Mouse (Mus musculus) embryo, embryonic 10 days (tissue): ENCODE measurements around the gene Elovl6.

ENCODE experiments used
- DNase-seq: peaks from one replicate; pipeline ENCODE4 v3.0.0-alpha.2; 2015; ENCODE audit warnings: low spot score

Gene Elovl6

GRCm38 (mm10) chr3:129541456-129541855, 9.3 kb downstream of the Elovl6 start:
- no peak for DNase-seq

- no peak for DNase-seq
Measured at GRCm38 (mm10) chr3:129543376-129543775, 11.2 kb downstream of the Elovl6 start.

GRCm38 (mm10) chr3:129544217-129544616, 12.1 kb downstream of the Elovl6 start:
- no peak for DNase-seq

- no peak for DNase-seq
Measured at GRCm38 (mm10) chr3:129545228-129545627, 13.1 kb downstream of the Elovl6 start.

DNA sequence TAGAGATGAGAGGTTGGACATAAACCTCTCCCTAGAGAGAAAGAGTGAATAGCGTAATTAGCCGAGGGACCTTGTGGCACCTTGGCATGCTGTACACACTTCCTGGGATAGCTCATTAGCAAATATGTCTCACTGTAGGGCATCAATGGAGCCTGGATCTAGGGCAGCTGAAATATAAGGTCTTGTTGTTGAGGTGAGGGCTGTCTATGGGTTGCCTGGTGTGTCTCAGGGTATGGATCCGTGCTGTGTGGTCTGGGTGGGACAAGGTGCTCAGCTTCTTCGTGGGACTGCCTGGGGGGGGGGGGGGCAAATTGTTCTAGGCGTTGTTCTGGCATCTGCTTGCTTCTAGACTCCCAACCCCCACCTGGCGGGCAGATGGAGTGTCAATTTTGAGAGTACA, 13.6 kb downstream of the Elovl6 start:
- no peak for DNase-seq

- DNase-seq = no peak
Measured at GRCm38 (mm10) chr3:129547837-129548435, 15.8 kb downstream of the Elovl6 start.

- peak; percentile 49 for DNase-seq
Measured at GRCm38 (mm10) chr3:129548760-129549159, 16.6 kb downstream of the Elovl6 start.

- DNase-seq = no peak
Measured at GRCm38 (mm10) chr3:129549546-129549945, 17.4 kb downstream of the Elovl6 start.

DNA sequence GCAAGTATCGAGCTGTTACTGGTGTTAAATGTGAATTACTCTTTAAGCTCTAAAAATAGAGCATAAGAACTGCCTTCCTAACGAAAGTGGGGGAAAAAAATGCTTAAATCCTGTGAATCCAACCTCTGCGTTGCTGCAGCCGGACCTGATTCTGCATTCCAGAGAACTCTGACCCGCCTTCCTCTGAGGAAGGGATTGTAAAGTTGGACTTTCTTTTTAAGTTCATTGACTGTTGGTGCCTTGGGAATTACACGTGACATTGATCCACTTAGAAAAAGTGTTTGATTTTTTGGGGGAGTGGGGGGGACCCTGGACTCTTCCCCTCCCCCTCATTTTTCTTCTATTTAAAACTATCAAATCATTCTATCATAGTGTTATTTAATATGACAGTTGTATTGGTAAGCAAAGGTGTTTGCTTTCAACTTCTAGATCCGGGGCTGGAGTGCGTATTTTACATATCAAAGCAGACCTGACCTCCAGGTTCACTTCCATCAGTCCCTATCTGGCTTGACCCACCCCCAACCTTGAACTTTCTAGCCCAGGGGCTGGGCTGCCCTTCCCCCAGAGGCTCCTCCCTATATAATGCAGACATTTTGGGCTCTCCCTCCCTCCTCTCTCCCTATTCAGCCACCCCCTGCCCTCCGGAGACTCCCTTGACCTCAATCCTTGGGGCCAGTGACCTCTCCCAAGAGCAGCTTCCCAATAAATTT, 19.6 kb downstream of the Elovl6 start:
- no peak for DNase-seq

DNA sequence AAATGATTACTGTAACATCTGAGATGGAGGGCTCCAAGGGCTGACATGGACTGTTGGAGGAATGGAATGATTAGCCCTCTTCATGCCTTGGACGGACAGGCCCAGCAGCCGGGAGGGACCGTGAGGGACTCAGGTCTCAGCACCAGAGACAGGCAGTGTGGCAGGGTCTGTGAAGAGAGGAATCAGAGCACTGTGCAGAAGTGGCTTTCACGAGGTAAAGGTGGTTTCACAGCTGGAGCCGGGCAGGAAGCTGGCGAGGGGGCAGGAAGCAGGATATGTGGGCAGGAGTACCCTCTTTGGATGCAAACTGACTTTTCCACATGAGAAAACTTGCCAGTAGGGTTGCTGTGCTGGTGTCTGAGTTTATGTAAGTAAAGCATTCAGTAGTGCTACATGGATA, 20.2 kb downstream of the Elovl6 start:
- DNase-seq = no peak

GRCm38 (mm10) chr3:129553173-129553572, 21.0 kb downstream of the Elovl6 start:
- DNase-seq = no peak

DNA sequence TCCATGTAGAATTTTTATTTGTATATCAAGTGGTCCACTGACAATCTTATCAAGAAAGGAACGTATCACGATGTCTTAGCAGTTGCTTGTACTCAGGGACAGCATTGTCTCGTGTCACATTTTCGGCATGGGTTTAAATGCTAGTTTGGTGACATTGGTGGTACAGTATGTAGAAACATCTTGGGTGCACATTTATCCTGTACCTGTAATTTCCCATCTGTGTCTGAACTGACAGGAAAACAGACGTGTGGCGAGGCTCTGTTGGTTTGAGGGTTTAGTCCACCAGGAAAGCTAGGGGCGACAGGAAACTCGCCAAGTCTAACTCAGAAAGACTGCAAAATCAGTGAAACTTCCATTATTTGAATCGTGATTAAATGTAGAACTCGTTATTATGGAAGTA, 21.5 kb downstream of the Elovl6 start:
- DNase-seq = no peak

- no peak for DNase-seq
Measured at GRCm38 (mm10) chr3:129554436-129554835, 22.3 kb downstream of the Elovl6 start.

DNA sequence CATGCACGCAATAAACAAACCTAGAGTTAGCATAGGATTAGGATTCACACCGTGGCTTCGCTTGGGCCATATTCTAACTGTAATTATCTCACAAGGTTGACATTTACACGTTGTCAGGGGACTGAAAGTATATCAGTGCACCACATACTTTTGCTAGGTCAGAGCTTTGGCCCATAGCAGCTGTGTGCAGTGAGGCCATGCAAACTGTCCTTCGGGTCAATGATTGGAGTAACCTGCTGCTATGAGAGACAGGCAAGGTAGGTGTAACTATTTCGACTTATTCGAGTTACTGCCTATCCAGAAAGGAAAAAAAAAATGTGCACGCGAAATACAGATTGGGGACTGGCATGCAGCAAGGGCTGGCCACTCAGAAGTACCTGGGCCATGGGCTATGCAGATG, 24.9 kb downstream of the Elovl6 start:
- DNase-seq = no peak

DNA sequence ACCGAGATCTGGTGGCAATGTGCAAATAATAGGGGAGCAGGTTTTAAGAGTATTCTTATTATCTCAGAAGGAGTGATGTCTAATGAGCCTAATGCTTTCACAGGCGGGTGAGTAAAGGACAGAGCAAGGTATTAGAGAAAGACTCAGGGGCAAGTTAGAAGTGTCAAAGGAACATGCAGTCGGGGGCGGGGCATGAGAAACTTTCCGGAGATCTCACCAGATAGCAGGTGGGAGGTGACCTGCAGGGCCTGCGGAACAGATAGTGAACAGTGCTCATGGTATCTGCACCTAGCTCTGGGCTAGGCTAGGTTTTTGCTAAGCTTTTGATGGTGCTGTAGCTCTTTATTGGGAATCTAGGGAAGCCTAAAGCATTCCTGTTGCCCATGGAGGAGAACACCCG, 25.4 kb downstream of the Elovl6 start:
- DNase-seq = no peak

DNA sequence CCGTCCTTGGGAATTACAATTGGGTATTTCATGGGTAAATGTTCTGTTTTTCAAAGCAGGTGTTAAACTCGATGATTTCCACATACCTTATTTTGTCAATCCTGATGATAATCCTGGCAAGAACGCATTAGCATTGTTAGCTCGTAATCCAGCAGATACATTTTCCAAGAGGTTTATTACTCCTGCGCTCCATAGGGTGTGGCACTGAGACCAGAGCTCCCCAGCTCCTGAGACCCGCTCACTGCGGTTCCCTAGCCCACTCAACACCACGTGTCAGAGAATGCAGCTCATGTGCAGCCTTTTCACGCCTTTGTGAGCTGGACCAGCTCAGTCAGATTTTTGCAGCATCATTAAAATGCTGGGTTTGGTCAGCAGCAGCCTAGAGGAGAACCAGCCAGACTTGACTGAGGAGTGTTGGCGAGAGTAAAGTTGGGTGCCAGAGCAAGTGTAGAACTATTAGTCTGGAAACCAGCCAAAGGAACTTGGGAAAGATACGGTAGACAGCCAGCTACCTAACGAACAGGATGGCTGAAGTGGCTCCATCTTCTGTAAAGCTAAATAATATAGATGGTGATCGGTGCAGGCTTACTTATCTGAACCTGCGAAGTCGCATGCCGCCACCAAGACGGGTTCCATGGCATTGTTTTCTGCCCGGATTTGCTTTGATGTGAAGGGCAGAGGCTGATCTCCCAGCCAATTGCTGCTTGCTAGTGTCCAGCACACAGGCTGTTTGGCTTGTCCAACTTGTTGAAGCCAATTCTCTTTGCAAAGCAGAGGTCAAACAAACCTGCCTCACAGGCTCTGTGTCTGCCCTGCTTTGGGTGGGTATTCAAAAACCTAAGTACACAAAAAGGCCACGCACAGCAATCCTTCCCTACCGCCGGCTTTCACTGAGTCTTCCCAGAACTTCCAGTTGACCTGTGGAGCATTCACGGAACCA, 26.1 kb downstream of the Elovl6 start:
- no peak for DNase-seq

DNA sequence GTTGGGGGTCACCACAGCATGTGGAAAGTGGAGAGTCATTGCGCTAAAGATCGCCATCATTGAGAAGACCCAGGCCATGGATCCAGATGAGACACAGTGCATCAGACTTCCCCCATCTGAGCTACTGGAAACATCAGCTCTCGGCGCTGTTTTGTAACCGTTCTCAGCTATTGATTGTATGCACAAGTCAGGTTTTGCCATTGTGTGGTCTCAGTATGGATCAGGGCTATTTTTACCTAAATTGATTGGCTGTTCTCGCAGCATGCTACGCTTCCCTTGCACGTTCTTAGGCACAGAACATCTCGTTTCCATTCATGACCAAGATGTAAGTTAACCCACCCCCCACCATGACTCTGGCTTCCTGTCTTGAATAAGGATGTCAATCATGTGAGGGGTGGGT, 27.9 kb downstream of the Elovl6 start:
- no peak for DNase-seq

DNA sequence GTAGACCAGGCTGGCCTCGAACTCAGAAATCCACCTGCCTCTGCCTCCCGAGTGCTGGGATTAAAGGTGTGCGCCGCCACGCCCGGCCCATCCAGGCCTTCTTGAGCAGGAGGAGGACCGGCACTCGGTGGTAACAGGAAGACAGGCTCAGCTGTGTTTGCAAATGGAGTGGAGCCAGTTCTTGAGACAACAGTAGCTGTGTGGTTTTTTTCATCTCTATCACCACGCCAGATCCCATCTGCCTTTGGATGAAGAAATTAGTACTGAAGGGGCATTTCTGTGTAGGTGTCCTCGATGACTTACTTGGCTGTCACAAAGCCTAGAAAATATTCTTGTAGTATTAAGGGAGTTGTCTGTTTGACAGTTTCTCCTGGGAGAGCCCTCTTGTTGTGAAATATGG, 28.9 kb downstream of the Elovl6 start:
- DNase-seq = no peak

- DNase-seq = no peak
Measured at GRCm38 (mm10) chr3:129561853-129562252, 29.7 kb downstream of the Elovl6 start.

GRCm38 (mm10) chr3:129562411-129562810, 30.3 kb downstream of the Elovl6 start:
- DNase-seq = no peak

DNA sequence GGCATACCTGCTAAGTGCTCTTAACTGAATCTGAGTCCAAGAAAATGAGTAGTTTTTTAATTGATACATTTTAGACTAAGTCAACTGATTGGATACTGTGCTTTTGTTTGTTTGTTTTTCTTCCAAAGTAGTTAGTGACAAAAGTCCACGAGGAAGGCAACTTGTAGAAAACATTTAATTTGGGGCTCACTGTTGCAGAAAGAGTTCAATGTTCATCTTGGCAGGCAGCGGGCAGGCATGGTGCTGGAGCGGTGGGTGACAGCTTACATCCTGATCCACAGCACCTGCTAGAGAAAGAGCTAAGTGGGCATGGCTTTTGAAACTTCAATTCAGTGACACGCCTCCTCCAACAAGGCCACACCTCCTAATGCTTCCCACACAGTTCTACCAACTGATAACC, 31.7 kb downstream of the Elovl6 start:
- no peak for DNase-seq

- DNase-seq = no peak
Measured at GRCm38 (mm10) chr3:129564852-129565251, 32.7 kb downstream of the Elovl6 start.

GRCm38 (mm10) chr3:129565458-129565857, 33.3 kb downstream of the Elovl6 start:
- DNase-seq = no peak
